Comparison of ENCODE assay signal across 10 mouse cellular contexts in genomic region chr11:106273811-106274210, GRCm38 (mm10). TPM values are rescaled to one million over a fixed set of nuclear protein-coding genes. Genes with fewer than 3 reads are reported as not detected.
DNase-seq lines count a peak whose midpoint lies in the region; ATAC-seq and TF ChIP-seq lines count a peak whose summit lies in the region.
"Had no signal": no experiment of that assay in that cellular context is flagged by ENCODE, and none has a peak within 500 bp of the region (broad histone marks: within the 10 kb centered on the region; RNA-seq: fewer than 3 reads in every experiment).

No protein-coding gene starts in this region.

- H3K27ac ChIP-seq in liver, adult 2 months (replicated peaks; ENCODE audit: insufficient read depth, low read depth, low read length), result peak overlapping the region; percentile 79
- H3K27ac ChIP-seq in limb, embryonic 11.5 days (replicated peaks; ENCODE audit: low read depth, low read length), result no peak overlapping the region

- no peak overlapping the region for H3ac ChIP-seq in myocyte (ENCODE audit: control insufficient read depth, insufficient read length)

- DNase-seq in cerebellum, adult 9-11 months, result peak; percentile 55
- DNase-seq in cerebellum, adult 11 months, result no peak
- no peak for DNase-seq in liver, adult 2 months (ENCODE audit: extremely low read depth, low read depth, low spot score)
- DNase-seq in liver, result no peak
- no peak for DNase-seq in limb, embryonic 11.5 days (ENCODE audit: low spot score)
- no peak for DNase-seq in gastrocnemius, postnatal 14 days
- DNase-seq in spleen, postnatal 36 days (ENCODE audit: low spot score in 2 of 2), result no peak
- DNase-seq: cerebellum, postnatal 25 days had no signal

- WGBS in liver, adult 2 months, result 92% methylated on average over 6 of the region's 6 CpGs
- WGBS in limb, embryonic 11.5 days, result 96% methylated on average over 6 of the region's 6 CpGs

- no peak overlapping the region for H3K4me3 ChIP-seq in liver, adult 2 months (ENCODE audit: insufficient read depth, low read depth, low read length)
- H3K4me3 ChIP-seq in limb, embryonic 11.5 days (ENCODE audit: low read depth, low read length), result no peak overlapping the region; the same call in 1 of the 2 replicates
- H3K4me3 ChIP-seq in myocyte, result peak overlapping the region; percentile 60

- H3K9ac ChIP-seq in liver, adult 2 months (ENCODE audit: low read depth, low read length), result no peak overlapping the region
- no peak overlapping the region for H3K9ac ChIP-seq in limb, embryonic 11.5 days (ENCODE audit: low read length)

- TF ChIP-seq CTCF in liver, adult 2 months (IDR thresholded peaks at IDR 0.05; ENCODE audit: low read depth, low read length), result no peak

- peaks cover 21% of the 10 kb centered on the region for H3K4me1 ChIP-seq in liver, adult 2 months (ENCODE audit: control insufficient read depth, insufficient read depth, low read length)
- peaks cover 22% of the 10 kb centered on the region for H3K4me1 ChIP-seq in limb, embryonic 11.5 days (ENCODE audit: control insufficient read depth, insufficient read depth, low read length)

- peaks cover 15% of the 10 kb centered on the region; the same call in 1 of the 2 replicates for H3K79me2 ChIP-seq in liver, adult 2 months (ENCODE audit: control insufficient read depth, insufficient read depth, low read length)
- peaks cover 33% of the 10 kb centered on the region for H3K79me2 ChIP-seq in myocyte (ENCODE audit: control insufficient read depth, insufficient read depth)

- H3K36me3 ChIP-seq in liver, adult 2 months (ENCODE audit: control insufficient read depth, insufficient read depth, low read length), result no peaks in the 10 kb centered on the region
- no peaks in the 10 kb centered on the region for H3K36me3 ChIP-seq in limb, embryonic 11.5 days (ENCODE audit: control insufficient read depth, insufficient read depth, low read length)
- H3K36me3 ChIP-seq in myocyte (ENCODE audit: control insufficient read depth, insufficient read depth), result no peaks in the 10 kb centered on the region

- intact Hi-C loops in gastrocnemius, postnatal 14 days (cut with DNase I; ENCODE audit: low total_unique reads), result no loop called here

- no peak for TF ChIP-seq POLR2A in liver, adult 2 months (IDR thresholded peaks at IDR 0.05; ENCODE audit: extremely low read depth, insufficient read depth, low read length)
- TF ChIP-seq POLR2A in myocyte (IDR thresholded peaks at IDR 0.05; ENCODE audit: insufficient read length, low read depth), result no peak

- no peaks in the 10 kb centered on the region for H3K9me3 ChIP-seq in limb, embryonic 11.5 days (ENCODE audit: control insufficient read depth, low read length)

- peak overlapping the region; percentile 62; the same call in 1 of the 2 replicates for H3K4me2 ChIP-seq in limb, embryonic 11.5 days (ENCODE audit: low read depth, severe bottlenecking)
- peak overlapping the region; percentile 87 for H3K4me2 ChIP-seq in myocyte (ENCODE audit: low read depth)

- no peak for ATAC-seq in limb, embryonic 11.5 days (ENCODE audit: insufficient number of reproducible peaks, low FRiP score, low TSS enrichment, low read depth)

- H3K27me3 ChIP-seq in liver, adult 2 months (ENCODE audit: control insufficient read depth, insufficient read depth, low read length), result no peaks in the 10 kb centered on the region
- H3K27me3 ChIP-seq in limb, embryonic 11.5 days (ENCODE audit: control insufficient read depth, insufficient read depth, low read length), result no peaks in the 10 kb centered on the region
- no peaks in the 10 kb centered on the region for H3K27me3 ChIP-seq in myocyte (ENCODE audit: control insufficient read depth, insufficient read depth, insufficient read length)

TF ChIP-seq in myocyte, 11 proteins besides CTCF, POLR2A, EP300 and RAD21:
- TF ChIP-seq MYOD1 (IDR thresholded peaks at IDR 0.05; ENCODE audit: control insufficient read depth in 1 of 3, insufficient read length in 2 of 3, low read depth in 2 of 3) (no peak), REST (IDR thresholded peaks at IDR 0.05; ENCODE audit: insufficient read depth, insufficient read length) (no peak), SRF (IDR thresholded peaks at IDR 0.05; ENCODE audit: control insufficient read depth, insufficient read length, low read depth) (no peak), TCF3 (IDR thresholded peaks at IDR 0.05; ENCODE audit: insufficient read length, low read depth) (no peak), MAX (IDR thresholded peaks at IDR 0.05; ENCODE audit: low read depth) (no peak), MYOG (IDR thresholded peaks at IDR 0.05; ENCODE audit: control insufficient read depth in 1 of 3, insufficient read depth in 1 of 3, insufficient read length in 2 of 3, low read depth in 2 of 3) (no peak), CEBPB (IDR thresholded peaks at IDR 0.05; ENCODE audit: insufficient read depth, poor library complexity, severe bottlenecking) (no peak), E2F4 (IDR thresholded peaks at IDR 0.05; ENCODE audit: insufficient read depth) (no peak), USF1 (IDR thresholded peaks at IDR 0.05; ENCODE audit: low read depth) (no peak), TCF12 (IDR thresholded peaks at IDR 0.05; ENCODE audit: insufficient read depth, poor library complexity, severe bottlenecking) (no peak), POLR2AphosphoS2 (IDR thresholded peaks at IDR 0.05; ENCODE audit: insufficient read length, low read depth) (no peak)

RNA-seq across cellular contexts. Expression of gene Smarcd2, which starts 1.0 kb away (rescaled TPM):
- 70.1 and 70.3 TPM in 2 replicates for total RNA-seq in liver, adult 2 months (2014; rRNA removed)
- 67.3 and 84.8 TPM in 2 replicates for polyA plus RNA-seq in liver, adult 2 months (2012; rRNA removed)
- polyA plus RNA-seq in limb, embryonic 11.5 days (2014; fragmentation: Nextera tagmentation; extraction: Ambion mirVana), result 82.6 and 84.8 TPM in 2 replicates
- polyA plus RNA-seq in myocyte (2012; fragmentation: generic; extraction: Trizol), result 42.9 TPM
- total RNA-seq in gastrocnemius, postnatal 14 days (2021), result 10 to 100 TPM; 20.3 to 22.6 TPM

RNA-seq across cellular contexts. Expression of gene Tcam1, which starts 2.7 kb away (rescaled TPM):
- not detected in 2 replicates for total RNA-seq in liver, adult 2 months (2014; rRNA removed)
- not detected in 2 replicates for polyA plus RNA-seq in liver, adult 2 months (2012; rRNA removed)
- 0.09 and 0.29 TPM in 2 replicates for polyA plus RNA-seq in limb, embryonic 11.5 days (2014; fragmentation: Nextera tagmentation; extraction: Ambion mirVana)
- polyA plus RNA-seq in myocyte (2012; fragmentation: generic; extraction: Trizol), result 0.11 TPM
- under 1 TPM; 0.07 to 0.12 TPM for total RNA-seq in gastrocnemius, postnatal 14 days (2021)
- polyA plus RNA-seq: heart, postnatal 0 days had no signal

RNA-seq across cellular contexts. Expression of gene Psmc5, which starts 17.9 kb away (rescaled TPM):
- total RNA-seq in liver, adult 2 months (2014; rRNA removed), result 60.3 and 65.2 TPM in 2 replicates
- polyA plus RNA-seq in liver, adult 2 months (2012; rRNA removed), result 37.7 and 43.2 TPM in 2 replicates
- 380 and 388 TPM in 2 replicates for polyA plus RNA-seq in limb, embryonic 11.5 days (2014; fragmentation: Nextera tagmentation; extraction: Ambion mirVana)
- polyA plus RNA-seq in myocyte (2012; fragmentation: generic; extraction: Trizol), result 305 TPM
- total RNA-seq in gastrocnemius, postnatal 14 days (2021), result 100 to 1,000 TPM; 133 to 137 TPM

RNA-seq across cellular contexts. Expression of gene Ftsj3, which starts 17.9 kb away (rescaled TPM):
- total RNA-seq in liver, adult 2 months (2014; rRNA removed), result 19.7 and 20.7 TPM in 2 replicates
- polyA plus RNA-seq in liver, adult 2 months (2012; rRNA removed), result 8.8 and 13.8 TPM in 2 replicates
- 72.6 and 74.9 TPM in 2 replicates for polyA plus RNA-seq in limb, embryonic 11.5 days (2014; fragmentation: Nextera tagmentation; extraction: Ambion mirVana)
- 36.1 TPM for polyA plus RNA-seq in myocyte (2012; fragmentation: generic; extraction: Trizol)
- total RNA-seq in gastrocnemius, postnatal 14 days (2021), result 10 to 100 TPM; 22.0 to 25.0 TPM

RNA-seq across cellular contexts. Expression of gene Gh, which starts 27.9 kb away (rescaled TPM):
- not detected in 2 replicates for total RNA-seq in liver, adult 2 months (2014; rRNA removed)
- polyA plus RNA-seq in liver, adult 2 months (2012; rRNA removed), result not detected in 2 replicates
- polyA plus RNA-seq in limb, embryonic 11.5 days (2014; fragmentation: Nextera tagmentation; extraction: Ambion mirVana), result not detected in 2 replicates
- polyA plus RNA-seq in myocyte (2012; fragmentation: generic; extraction: Trizol), result not detected
- total RNA-seq in gastrocnemius, postnatal 14 days (2021), result not detected
- polyA plus RNA-seq: heart, postnatal 0 days had no signal
